Mouse (Mus musculus) erythroblast, adult 5-6 weeks (primary cell): ENCODE measurements around the gene Fam196b. TPM values are rescaled to one million over a fixed set of nuclear protein-coding genes. Genes with fewer than 3 reads are reported as not detected.

ENCODE experiments used
- ATAC-seq: replicated peaks from 2 replicates; pipeline ENCODE4 v1.8.0; 2016; ENCODE audit warnings: moderate number of reproducible peaks, mild to moderate bottlenecking, moderate TSS enrichment, inconsistent platforms; ENCODE audit not compliant: poor library complexity, low FRiP score, severe bottlenecking
- total RNA-seq, 2 experiments: library from RNA; stranded (forward) in 1 of 2; stranded (reverse) in 1 of 2; fragments of 150-400 nt in 1 of 2; fragments of 200-764, 138-1000 nt in 1 of 2; gene quantifications; 2 replicates each; pipeline versions ENCODE4 v1.2.3 to v1.2.4; 2015 to 2017; ENCODE audit warnings: low replicate concordance in 2 of 2

Fam196b gene
- total RNA-seq, 2 experiments from 2014 or later = not detected

DNA sequence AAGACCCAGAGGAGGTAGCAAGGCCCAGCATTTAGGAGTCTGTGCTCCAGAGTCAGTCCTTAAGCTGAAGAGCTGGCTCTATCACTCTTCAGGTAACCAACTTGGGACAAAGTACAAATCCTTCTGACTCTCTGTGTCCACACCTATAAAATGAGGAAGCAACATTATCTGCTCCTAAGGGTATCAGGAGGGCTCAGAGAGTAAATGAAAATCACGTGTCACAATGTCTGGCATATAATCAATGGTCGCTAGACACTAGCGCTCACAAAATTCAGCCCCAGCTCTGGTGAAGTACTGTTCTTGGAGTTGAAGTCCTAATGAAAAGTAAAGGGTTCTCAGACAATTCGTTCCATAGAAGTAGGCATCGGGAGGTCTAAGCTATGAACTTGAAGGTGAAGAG, 83.0 kb downstream of the Fam196b start:
- ATAC-seq = no peak

DNA sequence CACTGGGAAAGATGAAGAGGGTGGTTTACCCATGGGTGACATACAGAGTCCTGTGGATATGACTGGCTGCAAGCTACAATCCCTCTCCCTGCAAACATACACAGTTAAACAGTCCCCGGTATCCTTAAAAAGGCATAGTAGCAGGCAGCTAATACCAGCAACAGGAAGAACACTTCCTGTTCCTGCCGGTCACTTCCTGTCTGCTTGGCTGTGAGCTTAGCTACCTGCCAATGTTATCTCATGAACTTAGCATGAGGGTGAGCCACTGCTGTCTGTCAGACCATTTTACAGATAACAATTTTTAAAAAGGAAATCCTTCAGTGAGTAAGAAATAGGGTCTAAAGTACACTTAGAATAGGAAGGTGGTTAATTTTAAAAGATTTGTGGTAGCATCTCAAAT, 83.9 kb downstream of the Fam196b start:
- ATAC-seq = no peak

DNA sequence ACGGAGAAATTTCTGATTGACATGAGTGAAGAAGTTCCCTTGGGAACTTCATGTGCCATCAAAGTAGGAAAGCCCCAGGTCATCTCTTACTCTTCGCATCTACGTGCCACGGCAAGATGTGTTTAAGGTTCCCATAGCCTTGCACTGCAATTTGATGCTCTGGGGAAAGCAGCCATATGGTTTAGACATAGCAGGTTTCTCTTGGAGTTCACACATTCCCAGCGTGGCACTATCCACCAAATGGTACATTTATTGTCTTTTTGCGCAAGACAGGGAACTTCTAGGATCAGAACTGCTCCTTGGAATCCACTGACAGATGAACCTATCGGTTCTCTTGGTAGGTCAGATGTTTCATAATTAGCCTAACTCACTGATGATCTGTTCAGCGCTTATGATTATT, 86.7 kb downstream of the Fam196b start:
- no peak for ATAC-seq

DNA sequence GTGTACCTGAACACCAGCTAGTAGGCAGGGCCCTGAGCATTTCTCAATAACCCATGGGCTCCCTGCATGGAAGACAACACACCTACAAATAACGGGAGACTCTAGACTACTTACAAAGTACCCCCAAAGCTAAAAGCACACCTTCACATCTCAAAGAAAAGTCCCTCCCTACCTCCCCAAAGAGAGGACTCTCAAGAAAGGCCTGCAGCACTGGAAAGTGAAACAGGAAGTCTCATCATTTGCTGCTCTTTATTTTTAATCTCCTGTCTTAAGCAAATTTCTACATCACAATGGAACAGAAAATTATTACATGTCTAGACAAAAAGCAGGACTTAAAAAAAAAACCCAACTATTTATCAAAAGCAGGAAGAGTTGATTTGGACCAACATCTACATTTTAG, 90.7 kb downstream of the Fam196b start:
- no peak for ATAC-seq

DNA sequence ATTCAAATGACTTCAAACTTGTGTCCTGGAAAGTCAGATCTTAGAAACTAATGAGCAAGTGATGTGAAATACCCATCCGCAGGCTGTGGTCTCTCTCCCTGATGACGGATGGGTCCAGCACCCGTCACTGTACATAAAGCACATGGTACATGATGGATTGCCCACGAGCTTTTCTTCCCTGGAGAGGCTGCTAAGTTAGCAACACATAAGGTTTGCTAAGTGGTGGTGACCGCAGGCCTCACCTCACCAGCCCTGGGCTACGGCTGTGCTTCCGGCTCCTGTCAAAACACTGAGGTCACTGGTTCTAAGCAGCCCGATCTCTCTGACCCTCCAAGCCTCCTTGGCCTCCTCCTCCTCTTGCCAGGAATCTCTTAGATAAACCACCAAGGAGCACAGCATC, 91.7 kb downstream of the Fam196b start:
- ATAC-seq = no peak

DNA sequence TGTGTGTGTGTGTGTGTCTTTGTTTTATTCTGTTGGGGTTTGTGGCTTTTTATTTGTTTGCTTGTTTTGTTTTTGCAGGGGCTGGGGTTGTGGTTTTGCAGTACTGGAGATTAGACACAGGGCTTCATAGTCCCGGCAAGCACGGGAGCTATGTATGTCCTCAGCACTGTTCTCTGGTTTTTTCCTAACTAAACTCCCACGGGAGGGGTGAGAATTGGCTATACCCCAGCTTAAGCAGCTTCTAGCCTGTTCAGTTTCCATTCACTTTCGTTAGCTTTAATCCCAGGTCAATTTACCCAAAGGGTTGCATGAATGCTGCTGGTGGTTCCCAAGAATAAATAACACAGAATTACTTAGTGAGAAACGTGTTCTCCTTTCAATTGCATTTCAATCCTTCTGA, 92.2 kb downstream of the Fam196b start:
- ATAC-seq = no peak

DNA sequence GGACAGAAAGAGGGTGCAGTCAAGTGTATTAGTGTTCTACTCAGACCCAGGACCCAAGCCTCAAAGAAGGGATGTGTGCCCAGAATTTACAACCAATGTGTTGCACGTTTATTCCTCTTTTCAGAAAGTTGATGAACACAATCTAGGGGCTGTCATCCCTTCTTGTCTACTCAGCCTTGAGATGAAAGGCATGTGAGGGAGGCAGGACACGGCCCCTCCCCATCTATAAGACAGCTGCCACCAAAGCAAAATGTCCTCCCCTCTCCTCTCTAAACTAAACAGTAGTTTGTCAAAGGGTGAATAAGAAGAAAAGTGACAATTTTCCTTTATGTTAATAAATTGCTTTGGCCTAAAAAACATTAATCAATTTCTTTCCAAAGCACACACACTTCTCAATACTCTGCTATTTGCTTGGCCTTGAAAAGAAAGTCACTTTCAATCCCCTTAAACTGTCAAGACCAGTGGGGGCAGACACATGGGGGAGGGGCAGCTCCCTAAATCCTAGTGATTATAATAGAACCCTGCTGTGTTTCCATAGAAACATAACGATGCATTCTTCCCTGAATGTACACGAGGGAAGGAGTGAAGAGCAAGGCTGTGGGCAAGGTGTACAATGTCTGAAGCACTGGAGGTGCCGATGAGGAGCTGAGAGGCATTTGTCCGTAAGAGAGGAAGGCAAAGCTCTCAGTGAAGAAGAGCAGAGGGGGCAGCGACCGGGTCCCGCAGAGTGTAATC, 101.4 kb downstream of the Fam196b start:
- ATAC-seq = no peak

DNA sequence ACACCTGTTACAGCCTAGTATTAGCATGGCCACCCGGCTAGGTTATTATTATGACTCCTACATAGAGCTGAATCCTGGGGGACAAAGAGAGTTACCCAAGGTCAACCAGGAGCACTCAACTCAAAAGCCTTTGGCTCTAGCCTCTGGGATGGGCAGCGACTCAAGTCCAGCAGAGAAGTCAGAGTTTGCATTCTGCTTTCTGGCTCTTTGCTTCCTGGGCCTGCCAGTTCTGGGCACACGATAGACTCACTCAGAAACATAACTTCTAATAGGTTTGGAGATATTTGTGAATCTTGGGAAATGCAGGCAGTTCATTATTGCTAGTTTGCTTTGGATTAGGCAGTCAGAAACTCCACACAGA, 102.0 kb downstream of the Fam196b start:
- no peak for ATAC-seq

DNA sequence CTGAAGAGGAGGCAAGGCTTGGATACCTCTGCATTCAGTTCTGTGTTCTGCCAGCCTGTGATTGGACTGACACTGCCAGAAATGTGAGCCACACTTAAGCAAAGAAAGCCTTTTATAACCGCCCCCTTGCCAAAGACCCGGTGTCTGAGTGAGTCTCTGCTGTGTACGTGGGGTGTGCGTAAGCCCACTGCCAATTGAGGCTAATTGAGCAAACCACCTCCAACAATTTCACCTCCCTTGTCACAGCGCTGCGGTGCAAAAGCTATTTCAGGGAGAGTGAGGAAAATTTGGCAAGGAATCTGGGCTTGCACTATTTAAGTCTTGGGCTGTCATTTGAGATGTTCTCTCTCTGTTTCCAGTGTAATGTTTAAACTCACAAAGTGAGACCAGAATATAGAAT, 106.4 kb downstream of the Fam196b start:
- no peak for ATAC-seq

DNA sequence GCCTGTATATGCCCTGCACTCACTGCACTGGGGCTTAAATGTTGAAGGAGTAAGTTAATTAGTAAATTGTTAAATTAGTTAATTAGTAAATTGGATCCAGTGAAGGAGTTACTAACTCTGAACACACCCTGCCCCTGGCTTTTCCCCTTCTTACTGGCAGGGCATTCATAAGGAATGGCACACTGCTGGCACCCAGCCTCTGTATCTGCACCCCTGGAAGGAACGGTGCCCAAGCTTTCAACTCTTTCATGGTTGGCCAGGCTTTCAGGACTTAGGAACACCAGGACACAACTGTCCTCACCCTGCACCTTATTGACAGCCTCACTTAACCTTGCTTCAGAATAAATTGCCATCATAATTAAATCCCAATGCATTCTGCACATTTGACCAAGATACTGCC, 109.9 kb downstream of the Fam196b start:
- ATAC-seq = no peak

DNA sequence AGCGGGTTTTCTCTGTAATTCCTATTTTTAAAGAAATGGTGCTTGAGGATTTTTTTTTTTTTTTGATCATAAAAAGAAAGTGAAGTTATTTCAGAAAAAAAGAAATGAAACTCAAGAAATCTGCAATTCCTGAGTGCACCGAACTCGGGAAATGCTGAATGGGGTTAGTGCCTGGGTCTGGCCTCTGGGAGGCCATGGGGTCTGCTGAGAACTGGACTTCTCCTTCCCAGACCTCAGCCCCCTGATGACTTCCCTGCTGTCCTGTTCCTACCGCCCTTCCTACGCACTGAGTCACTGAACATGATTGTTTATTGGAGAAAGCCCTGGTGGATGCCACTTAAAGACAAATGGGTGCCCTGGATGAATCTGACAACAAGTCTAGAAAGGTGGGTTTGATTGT, 112.6 kb downstream of the Fam196b start:
- no peak for ATAC-seq

DNA sequence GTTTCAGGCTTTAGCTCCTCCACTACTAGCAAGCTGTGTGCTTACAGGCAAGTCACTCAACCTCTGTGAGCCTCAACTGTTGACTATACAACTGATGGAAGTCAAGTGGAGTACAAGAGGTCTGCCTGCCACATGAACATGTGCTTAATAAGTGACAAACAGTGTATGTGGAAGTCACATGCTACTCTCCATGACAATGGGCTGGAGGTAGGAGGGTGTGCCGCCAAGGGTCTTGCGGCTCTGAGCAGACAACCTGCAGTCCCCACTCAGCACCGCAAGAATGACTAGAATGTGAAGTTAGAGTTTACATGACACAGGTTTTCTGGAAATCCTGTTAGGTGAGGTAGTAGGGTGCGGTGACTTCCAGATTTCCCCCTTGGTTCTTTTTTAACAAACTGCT, 116.3 kb downstream of the Fam196b start:
- ATAC-seq = no peak

DNA sequence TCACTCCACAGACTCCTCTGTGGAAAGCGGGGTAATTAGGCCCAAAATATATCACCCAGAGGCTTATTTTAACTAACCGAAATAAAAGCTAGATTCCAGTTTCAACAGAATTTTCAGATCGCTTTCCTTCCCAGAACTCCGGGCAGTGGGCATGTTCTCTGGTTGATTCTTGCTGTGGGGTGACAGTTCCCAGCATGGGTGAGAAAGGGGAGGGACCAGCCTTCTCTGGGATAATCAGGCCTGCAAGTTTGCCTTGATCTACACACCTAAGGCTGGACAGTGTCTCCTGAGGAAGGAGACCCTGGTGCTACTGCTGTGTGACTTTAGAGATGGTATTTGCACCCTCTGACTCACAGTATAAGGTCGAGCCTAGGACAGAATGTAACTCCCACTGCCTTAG, 116.7 kb downstream of the Fam196b start:
- ATAC-seq = no peak

DNA sequence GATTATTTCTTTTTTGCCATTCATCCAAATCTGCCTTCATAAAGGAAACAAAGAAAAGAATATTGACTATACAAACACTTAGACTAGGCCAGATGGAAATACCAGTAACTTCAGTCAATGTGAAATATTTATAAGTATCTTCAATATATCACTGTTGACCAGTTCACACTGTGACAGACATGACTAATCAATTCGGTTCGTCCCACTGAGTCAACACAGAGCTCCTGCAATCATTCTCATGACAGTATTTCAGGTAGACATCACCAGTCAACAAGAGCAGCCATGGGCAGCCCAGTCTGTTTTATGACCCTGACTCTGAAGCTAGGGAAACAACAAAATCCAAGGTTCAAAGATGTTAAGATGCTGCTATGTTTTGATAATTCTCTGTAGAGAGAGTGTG, 117.4 kb downstream of the Fam196b start:
- no peak for ATAC-seq

DNA sequence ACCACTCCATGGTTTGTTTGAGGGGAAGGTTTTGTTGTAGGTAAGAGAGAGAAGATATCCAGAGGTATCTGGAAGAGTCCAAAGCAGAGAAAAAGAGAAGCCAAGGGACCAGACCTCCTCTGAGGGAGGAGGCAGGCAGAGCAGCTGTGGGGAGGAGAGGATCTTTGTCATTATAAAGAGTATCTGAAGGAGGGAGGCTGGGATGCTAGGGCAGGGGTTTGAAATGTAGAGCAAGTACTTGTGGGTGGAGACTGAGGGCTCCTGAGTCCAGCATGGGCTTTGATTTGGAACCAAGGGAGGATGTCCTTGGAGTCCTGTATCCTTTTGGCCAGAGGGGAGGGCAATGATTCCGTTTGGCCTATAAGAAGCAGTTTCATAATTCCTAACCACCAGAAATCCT, 122.8 kb downstream of the Fam196b start:
- ATAC-seq = no peak

DNA sequence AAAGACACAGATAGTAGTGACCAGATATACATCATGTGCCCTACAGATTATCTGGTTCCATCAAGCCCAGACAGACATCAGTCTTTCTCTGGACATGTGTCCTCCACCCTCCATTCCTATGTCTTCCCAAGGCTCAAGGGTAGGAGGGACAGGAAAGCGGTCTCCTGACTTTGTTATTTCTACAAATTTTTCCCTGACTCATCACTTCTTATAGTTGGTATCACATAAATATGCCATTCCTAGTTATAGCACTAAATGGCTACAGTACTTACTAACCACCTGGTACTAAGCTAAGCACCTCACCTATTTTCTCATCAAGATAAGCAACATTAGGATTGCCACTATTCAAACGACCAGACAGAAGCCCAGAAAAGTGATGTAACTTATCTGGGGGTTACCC, 123.8 kb downstream of the Fam196b start:
- no peak for ATAC-seq

DNA sequence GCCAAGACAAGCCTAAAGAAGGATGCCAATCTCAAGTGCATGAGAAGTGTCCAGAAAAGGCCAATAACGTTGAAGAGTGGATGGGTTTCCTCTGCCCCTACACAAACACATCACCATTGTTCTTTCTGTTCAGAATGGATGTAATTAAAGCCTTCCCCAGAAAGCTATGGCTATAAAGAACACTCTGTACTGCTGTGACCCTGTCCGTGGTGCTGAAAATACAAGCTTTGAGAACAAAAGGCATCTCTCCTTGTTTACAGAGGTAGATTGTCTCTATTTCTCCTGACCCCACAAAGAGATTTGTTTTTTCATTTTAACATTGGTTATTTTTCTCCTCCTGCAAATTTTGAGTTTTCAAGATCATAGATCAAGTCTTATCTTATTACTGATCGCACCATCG, 133.3 kb downstream of the Fam196b start:
- no peak for ATAC-seq

DNA sequence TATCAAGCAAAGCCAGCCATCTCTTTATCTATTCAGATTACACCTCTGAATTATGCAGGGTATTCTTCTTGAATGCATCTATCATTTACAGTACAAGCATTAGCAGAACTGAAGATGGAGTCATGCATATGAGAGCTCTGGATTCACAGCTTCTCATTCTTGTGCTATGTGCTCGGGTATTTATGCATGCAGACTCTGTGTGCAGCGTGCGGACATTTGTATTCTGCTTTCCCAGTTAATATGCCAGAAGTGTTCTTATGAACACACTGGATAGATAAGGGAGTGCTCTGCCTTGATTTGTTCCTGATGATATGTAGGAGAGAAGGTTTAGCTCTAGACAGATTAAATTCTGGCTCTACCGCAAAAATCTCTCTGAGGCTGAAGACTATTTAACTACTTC, 135.3 kb downstream of the Fam196b start:
- no peak for ATAC-seq

DNA sequence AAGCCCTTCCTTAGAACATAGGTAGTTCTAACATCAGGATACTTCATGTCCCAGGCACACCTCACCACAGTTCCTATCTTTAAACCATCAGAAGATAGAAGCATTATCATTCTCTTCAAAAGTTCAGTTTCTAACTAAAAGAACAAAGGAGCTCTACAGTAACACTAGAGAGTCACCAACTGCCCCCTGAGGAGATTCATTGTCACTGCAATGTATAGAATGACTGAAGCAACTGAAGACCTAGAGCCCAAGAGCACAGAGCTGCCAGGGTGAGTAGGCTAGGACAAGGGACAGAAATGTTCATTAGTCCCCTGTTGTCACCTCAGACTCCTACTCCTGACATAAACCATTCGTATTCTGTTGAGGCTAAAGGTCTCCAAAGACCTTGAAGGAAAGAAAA, 152.4 kb downstream of the Fam196b start:
- no peak for ATAC-seq

DNA sequence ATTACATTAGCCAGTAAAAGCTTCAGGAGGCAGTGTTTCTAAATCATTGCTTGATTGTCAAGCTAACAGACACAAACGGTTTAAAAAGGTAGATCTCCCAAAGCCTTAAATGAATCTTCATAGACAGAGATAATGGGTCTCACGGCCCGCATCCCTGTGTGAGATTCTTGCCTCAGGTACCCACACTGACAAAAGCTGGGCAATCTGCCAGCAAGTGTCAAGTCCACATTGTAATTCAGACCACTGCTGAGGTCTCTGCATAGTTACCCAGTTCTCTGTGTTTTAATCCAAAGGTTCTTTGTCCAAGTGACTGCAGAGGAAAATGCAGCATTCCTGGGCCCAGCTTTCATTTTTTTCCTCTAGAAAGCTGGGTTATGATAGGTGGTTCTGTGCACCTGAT, 153.9 kb downstream of the Fam196b start:
- no peak for ATAC-seq

DNA sequence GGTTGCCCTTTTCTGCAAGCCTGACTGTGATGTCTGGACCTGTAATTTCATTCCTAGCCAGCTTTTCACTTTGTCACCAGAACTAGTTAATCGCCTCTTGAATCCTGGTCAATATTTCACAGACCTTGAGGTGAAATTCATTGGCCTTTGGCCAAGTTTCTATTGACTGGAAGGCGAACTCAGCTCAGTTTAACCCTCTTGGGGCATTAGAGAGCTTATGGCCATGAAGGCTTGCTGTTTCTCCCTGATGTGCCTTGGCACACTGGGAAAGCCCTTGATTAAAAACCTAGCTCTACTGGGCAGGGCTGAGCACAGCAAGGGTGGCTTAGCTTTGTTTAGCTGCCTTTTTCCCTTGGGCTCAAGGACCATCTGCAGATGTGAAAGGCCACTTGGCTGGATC, 155.2 kb downstream of the Fam196b start:
- no peak for ATAC-seq
